Mouse (Mus musculus) MEL (cell line): ENCODE measurements at regions not wholly inside any gene's neighbourhood (a gene's known extent, or its start where the extent isn't known, plus 50 kb on each side); places are given as distances from the start of the nearest gene placed in this dataset.

Experiments used
- GABPA ChIP-seq: IDR thresholded peaks from 2 replicates; pipeline ENCODE4 v1.6.1; 2012; ENCODE audit warnings: low read depth, mild to moderate bottlenecking, inconsistent platforms, low read length, improper control_type of control experiment, moderate library complexity
- GATA1 ChIP-seq: IDR thresholded peaks from 2 replicates; pipeline ENCODE4 v1.6.1; 2011; ENCODE audit warnings: low read depth, low read length, improper control_type of control experiment

GRCm38 (mm10) chr16:87225595-87225994 is 128.4 kb upstream of the N6amt1 start:
- TF ChIP-seq GATA1 (no peak), GABPA (no peak)
